Mouse (Mus musculus) urinary bladder, adult 18-20 months (tissue): ENCODE measurements around the gene Ap2a2.
A peak's percentile ranks its signal among the peaks of the same experiment; 100 is the strongest.

ENCODE experiments used
- DNase-seq, 2 experiments: peaks; one replicate each; pipeline ENCODE4 v3.0.0; 2022; ENCODE audit warnings: low spot score in 2 of 2, mixed read lengths in 2 of 2

The Ap2a2 gene

GRCm38 (mm10) chr7:141662223-141662622 lies 100.2 kb downstream of the Ap2a2 start:
- DNase-seq, result no peak

DNA sequence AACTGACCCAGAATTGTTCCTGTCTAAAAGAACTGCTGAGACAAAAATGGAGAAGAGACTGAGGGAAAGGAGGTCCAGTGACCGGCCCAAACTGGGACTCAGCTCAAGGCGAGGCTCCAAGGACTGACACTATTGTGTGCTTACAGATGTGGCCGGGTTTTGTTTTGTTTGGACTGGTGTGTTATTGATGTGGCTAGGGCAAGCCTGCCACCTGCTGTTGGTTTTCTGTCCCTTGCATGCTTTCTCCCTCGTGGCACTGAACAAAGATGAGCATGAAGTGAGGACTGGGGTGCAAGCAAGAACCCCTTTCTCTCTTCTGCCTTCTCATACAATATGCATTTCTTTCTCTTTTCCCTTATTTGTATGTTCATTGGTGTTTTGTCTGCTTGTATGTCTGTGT lies 104.2 kb downstream of the Ap2a2 start:
- peak in 1 of 2 experiments; percentile 23 for DNase-seq

GRCm38 (mm10) chr7:141669097-141669496 lies 107.1 kb downstream of the Ap2a2 start:
- DNase-seq, result peak in 1 of 2 experiments; percentile 9

DNA sequence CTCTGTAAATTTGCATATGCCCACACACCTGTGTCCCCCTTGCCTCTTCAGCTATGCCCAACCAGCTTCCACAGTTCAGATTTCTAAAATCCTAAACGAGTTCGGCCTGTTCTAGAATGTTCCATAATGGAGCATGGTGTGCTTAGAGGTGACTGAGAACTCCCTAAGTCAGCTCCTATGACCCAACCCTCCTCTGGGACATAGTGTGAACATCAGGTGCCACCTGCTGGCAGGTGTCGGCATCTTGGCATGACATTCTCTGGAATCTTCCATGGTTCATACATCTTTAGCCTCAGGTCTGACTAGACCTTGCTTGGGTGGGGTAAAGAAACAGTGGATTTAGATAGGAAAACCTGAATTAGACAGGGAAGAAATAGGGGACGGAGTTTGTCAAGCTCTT lies 109.0 kb downstream of the Ap2a2 start:
- DNase-seq, result peak in 1 of 2 experiments; percentile 33

- no peak for DNase-seq
These were observed 109.8 kb downstream of the Ap2a2 start for GRCm38 (mm10) chr7:141671626-141672291.

DNA sequence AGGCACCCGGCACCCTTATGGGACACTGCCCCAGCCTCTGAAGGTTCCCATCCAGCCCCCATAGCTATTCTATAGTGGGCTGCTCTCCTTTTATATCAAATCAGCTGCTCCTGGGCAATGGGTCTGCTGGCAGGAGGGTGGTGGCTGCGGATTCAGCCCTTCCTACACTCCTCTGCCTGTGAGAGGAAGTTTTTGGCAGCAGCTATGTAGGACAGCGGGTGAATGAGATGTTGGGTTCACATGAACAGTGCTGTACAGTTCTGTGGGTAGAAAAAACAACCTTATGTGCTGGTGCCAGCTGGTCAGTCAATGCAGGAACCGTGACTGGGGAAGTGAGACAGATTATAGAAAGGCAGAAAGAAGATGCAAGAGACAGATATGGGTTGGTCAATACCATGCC lies 116.9 kb downstream of the Ap2a2 start:
- DNase-seq, result no peak
